Mouse (Mus musculus): ENCODE results near the gene Gipc3. TPM values are rescaled to one million over a fixed set of nuclear protein-coding genes. Genes with fewer than 3 reads are reported as not detected.

The Gipc3 gene
- total and polyA plus RNA-seq, 2 experiments from 2014 or later: 0.16 TPM; not detected in 1

DNA sequence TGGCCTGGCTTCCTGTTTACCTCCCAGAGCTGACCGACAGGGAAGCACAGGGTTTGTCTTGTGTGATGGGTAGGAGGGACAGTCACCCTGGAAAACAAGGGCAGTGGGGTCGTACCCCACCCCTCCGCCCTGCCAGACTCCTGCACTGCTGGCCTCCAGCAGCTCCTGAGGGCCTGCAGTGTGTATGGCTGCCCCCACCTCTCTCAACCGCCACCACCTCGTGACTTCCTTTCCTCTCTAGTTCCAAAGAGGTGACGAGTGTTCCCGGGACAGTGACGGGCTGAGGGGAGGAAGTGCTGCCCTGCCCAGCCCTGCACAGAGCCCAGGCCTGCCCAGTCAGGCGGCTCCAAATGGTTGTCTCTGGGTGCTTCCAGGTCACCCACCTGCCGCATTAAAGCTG, 45.2 kb downstream of the Gipc3 start:
- Histone ChIP-seq H3K36me3 (ENCODE audit: insufficient read depth, low read length) (no peaks in the 10 kb centered on the region), H3K27ac (peak overlapping the region; percentile 36; the same call in 1 of the 2 replicates), H3K9me3 (ENCODE audit: low read length) (no peaks in the 10 kb centered on the region), H3K9ac (replicated peaks; ENCODE audit: low read length) (no peak overlapping the region), H3K4me2 (ENCODE audit: low read depth, low read length) (no peak overlapping the region), H3K4me3 (ENCODE audit: low read length) (no peak overlapping the region), H3K27me3 (ENCODE audit: insufficient read depth, low read length) (no peaks in the 10 kb centered on the region), H3K4me1 (ENCODE audit: insufficient read depth, low read length) (peaks cover 19% of the 10 kb centered on the region)
- no peak for TF ChIP-seq CTCF (IDR thresholded peaks at IDR 0.05; ENCODE audit: low read depth)
- 70% methylated on average over 10 of the region's 10 CpGs for WGBS
- DNase-seq (ENCODE audit: low spot score) (no peak), ATAC-seq (no peak)

- DNase-seq (ENCODE audit: low spot score) (no peak), ATAC-seq (no peak)
- Histone ChIP-seq H3K36me3 (ENCODE audit: insufficient read depth, low read length) (no peaks in the 10 kb centered on the region), H3K4me1 (ENCODE audit: insufficient read depth, low read length) (peaks cover 19% of the 10 kb centered on the region), H3K9ac (replicated peaks; ENCODE audit: low read length) (no peak overlapping the region), H3K4me3 (ENCODE audit: low read length) (no peak overlapping the region), H3K27ac (0 out of 2 replicates have a peak overlapping the region, but pooled peaks have one; percentile 36), H3K9me3 (ENCODE audit: low read length) (no peaks in the 10 kb centered on the region), H3K27me3 (ENCODE audit: insufficient read depth, low read length) (no peaks in the 10 kb centered on the region), H3K4me2 (ENCODE audit: low read depth, low read length) (no peak overlapping the region)
- TF ChIP-seq CTCF (IDR thresholded peaks at IDR 0.05; ENCODE audit: low read depth): no peak
- WGBS: 76% methylated on average over 6 of the region's 6 CpGs
These were observed 45.8 kb downstream of the Gipc3 start for GRCm38 (mm10) chr10:81297246-81297645.

DNA sequence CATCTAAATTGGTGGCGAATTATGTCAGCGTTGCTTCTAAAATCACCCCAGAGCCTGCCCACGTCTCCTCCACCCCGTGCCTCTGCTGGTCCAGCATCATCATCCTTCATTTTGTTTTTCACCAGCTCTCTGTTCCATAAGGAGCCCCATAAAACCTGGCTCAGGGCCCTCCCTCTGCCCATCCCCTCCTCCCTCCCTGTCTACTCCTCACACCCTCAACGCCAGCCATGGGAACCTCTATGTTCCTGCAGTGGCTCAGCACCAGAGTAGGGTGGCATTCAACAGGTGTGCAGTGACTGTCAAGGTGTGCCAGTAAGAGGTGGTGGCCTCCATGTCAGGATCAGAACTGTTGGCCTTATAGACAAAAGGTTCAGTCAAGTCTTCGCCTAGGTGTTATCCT, 47.9 kb downstream of the Gipc3 start:
- no peak for TF ChIP-seq CTCF (IDR thresholded peaks at IDR 0.05; ENCODE audit: low read depth)

GRCm38 (mm10) chr10:81294442-81294841, 48.6 kb downstream of the Gipc3 start:
- 0 out of 2 replicates have a peak overlapping the region, but pooled peaks have one; percentile 8 for H3K27ac ChIP-seq

More for the DNA sequence above, 47.9 kb downstream of the Gipc3 start:
- no peak overlapping the region for H3K4me3 ChIP-seq (ENCODE audit: low read length)
- 84% methylated on average over 6 of the region's 6 CpGs for WGBS
- H3K27ac ChIP-seq: no peak overlapping the region
- ATAC-seq: no peak
- H3K36me3 ChIP-seq (ENCODE audit: insufficient read depth, low read length): no peaks in the 10 kb centered on the region
- H3K9ac ChIP-seq (replicated peaks; ENCODE audit: low read length): no peak overlapping the region
- H3K27me3 ChIP-seq (ENCODE audit: insufficient read depth, low read length): no peaks in the 10 kb centered on the region
- no peak for DNase-seq (ENCODE audit: low spot score)
- no peaks in the 10 kb centered on the region for H3K9me3 ChIP-seq (ENCODE audit: low read length)
- peaks cover 18% of the 10 kb centered on the region for H3K4me1 ChIP-seq (ENCODE audit: insufficient read depth, low read length)
- H3K4me2 ChIP-seq (ENCODE audit: low read depth, low read length): no peak overlapping the region

GRCm38 (mm10) chr10:81293334-81294030, 49.6 kb downstream of the Gipc3 start:
- DNase-seq (ENCODE audit: low spot score): no peak
- Histone ChIP-seq H3K9ac (replicated peaks; ENCODE audit: low read length) (peak overlapping the region; percentile 79), H3K4me1 (ENCODE audit: insufficient read depth, low read length) (peaks cover 15% of the 10 kb centered on the region; the same call in 1 of the 2 replicates), H3K36me3 (ENCODE audit: insufficient read depth, low read length) (no peaks in the 10 kb centered on the region), H3K27me3 (ENCODE audit: insufficient read depth, low read length) (no peaks in the 10 kb centered on the region), H3K4me2 (ENCODE audit: low read depth, low read length) (peak overlapping the region; percentile 96), H3K27ac (peak overlapping the region; percentile 93), H3K9me3 (ENCODE audit: low read length) (no peaks in the 10 kb centered on the region), H3K4me3 (ENCODE audit: low read length) (peak overlapping the region; percentile 87)
- 1% methylated on average over 25 of the region's 25 CpGs for WGBS
- TF ChIP-seq CTCF (IDR thresholded peaks at IDR 0.05; ENCODE audit: low read depth): no peak
- ATAC-seq: no peak; the same call in 1 of the 2 replicates

More at GRCm38 (mm10) chr10:81294442-81294841, 48.6 kb downstream of the Gipc3 start:
- Histone ChIP-seq H3K4me2 (ENCODE audit: low read depth, low read length) (peak overlapping the region; percentile 96), H3K4me3 (ENCODE audit: low read length) (peak overlapping the region; percentile 87), H3K9me3 (ENCODE audit: low read length) (no peaks in the 10 kb centered on the region), H3K4me1 (ENCODE audit: insufficient read depth, low read length) (peaks cover 15% of the 10 kb centered on the region; the same call in 1 of the 2 replicates), H3K9ac (replicated peaks; ENCODE audit: low read length) (peak overlapping the region; percentile 79), H3K36me3 (ENCODE audit: insufficient read depth, low read length) (no peaks in the 10 kb centered on the region), H3K27me3 (ENCODE audit: insufficient read depth, low read length) (no peaks in the 10 kb centered on the region)
- DNase-seq (ENCODE audit: low spot score): no peak
- TF ChIP-seq CTCF (IDR thresholded peaks at IDR 0.05; ENCODE audit: low read depth): no peak
- ATAC-seq: no peak
- WGBS: 59% methylated on average over 8 of the region's 8 CpGs

DNA sequence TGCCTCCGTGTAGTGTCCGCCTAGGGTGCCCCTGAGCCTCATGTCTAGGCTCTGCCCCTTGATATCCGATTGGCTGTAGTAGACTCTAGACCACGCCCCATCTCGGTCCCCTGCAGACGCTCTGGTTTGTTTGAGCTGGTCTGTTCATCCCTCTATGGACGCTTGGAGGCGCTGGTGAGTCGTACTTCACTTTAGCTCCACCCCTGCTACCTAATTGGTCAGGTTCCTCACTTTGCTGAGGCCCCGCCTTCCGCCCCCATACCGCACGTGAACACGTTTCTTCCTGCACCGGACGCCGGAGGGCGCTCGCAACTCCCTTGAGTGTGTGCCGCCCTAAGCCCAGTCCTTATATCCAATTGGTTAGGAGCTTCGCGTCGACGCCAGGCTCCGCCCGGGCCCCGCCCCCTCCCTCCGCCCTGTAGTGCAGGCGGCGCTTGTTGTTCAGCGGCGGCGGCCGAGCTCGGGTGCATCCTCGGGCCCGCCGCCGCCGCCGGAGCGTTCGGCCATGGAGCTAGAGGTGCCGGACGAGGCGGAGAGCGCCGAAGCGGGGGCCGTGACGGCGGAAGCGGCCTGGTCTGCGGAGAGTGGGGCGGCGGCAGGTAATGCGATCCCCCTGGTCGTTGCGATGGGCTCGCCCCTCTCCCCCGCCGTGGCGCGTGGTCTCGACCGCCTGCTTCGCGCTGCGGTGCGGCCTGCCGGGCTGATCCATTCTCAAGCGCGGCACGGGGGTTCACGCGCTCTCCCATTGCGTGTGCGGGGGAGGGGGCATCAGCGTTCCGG, 50.3 kb downstream of the Gipc3 start, which contains the start of gene Pip5k1c:
TSS of gene Pip5k1c (plus strand) at position 410 of the 780 bp plus-strand sequence.
- ATAC-seq: peak; percentile 98
- peak within 1 kb of the TSS; percentile 87 for H3K4me3 ChIP-seq (ENCODE audit: low read length)
- peak; percentile 100 for DNase-seq (ENCODE audit: low spot score)
- H3K27me3 ChIP-seq (ENCODE audit: insufficient read depth, low read length): no peaks in the 10 kb centered on the region
- under 1% methylated on average over 70 of the region's 80 CpGs for WGBS
- peak within 1 kb of the TSS; percentile 96 for H3K4me2 ChIP-seq (ENCODE audit: low read depth, low read length)
- H3K4me1 ChIP-seq (ENCODE audit: insufficient read depth, low read length): peaks cover 15% of the 10 kb centered on the region; the same call in 1 of the 2 replicates
- peak; percentile 85 for TF ChIP-seq CTCF (IDR thresholded peaks at IDR 0.05; ENCODE audit: low read depth)
- no peaks in the 10 kb centered on the region for H3K36me3 ChIP-seq (ENCODE audit: insufficient read depth, low read length)
- peak within 1 kb of the TSS; percentile 93 for H3K27ac ChIP-seq
- peak within 1 kb of the TSS; percentile 79 for H3K9ac ChIP-seq (replicated peaks; ENCODE audit: low read length)
- no peaks in the 10 kb centered on the region for H3K9me3 ChIP-seq (ENCODE audit: low read length)

Measured in hindbrain, postnatal 0 days (tissue).